Mouse (Mus musculus): Measurements from ENCODE around the gene Gm20518.

DNA sequence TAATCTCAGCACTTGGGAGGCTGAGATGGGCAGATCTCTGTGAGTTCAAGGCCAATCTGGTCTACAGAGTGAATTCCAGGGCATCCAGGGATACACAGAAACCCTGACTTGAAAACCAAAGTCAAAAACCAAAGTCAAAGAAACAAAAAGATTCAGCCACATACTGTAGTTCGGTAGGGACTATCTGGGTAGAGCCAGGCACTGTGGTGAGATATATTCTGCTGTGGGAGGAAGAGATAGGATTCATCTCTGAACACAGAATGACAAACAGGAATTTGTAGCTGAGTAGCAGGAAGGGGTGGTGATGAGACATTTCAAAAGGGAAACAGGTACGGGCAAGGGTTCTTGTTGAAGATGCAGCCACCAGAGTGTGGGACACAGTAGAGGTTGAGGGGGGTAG is 63.2 kb downstream of the Gm20518 start:
- TF ChIP-seq TAL1 (conservative IDR thresholded peaks at IDR 0.05; ENCODE audit: low read depth, low read length) (no peak), GATA1 (IDR thresholded peaks at IDR 0.05; ENCODE audit: borderline replicate concordance, low read length) (no peak), POLR2AphosphoS5 (IDR thresholded peaks at IDR 0.05; ENCODE audit: insufficient replicate concordance, low read depth, low read length) (no peak), CTCF (IDR thresholded peaks at IDR 0.05; ENCODE audit: low read depth, low read length) (no peak), GATA2 (IDR thresholded peaks at IDR 0.05; ENCODE audit: borderline replicate concordance, low read depth, low read length) (no peak)
